Mouse (Mus musculus) bone marrow macrophage, adult 2 months (primary cell): ENCODE data around the gene Ablim1.

Experiments used
- CTCF ChIP-seq: IDR thresholded peaks from 2 replicates; pipeline ENCODE4 v1.5.1; 2012; ENCODE audit warnings: low read depth, mild to moderate bottlenecking, low read length, moderate library complexity
- POLR2A ChIP-seq: IDR thresholded peaks from 2 replicates; pipeline ENCODE4 v1.6.1; 2012; ENCODE audit warnings: mild to moderate bottlenecking, low read depth, low read length, borderline replicate concordance

- TF ChIP-seq CTCF (no peak), POLR2A (no peak)
Measured at GRCm38 (mm10) chr19:57313891-57314345, 801 bp downstream of the Ablim1 start.
